Mouse (Mus musculus) forebrain, embryonic 16.5 days (tissue): Measurements from ENCODE around the gene Bmp8b. TPM values are rescaled to one million over a fixed set of nuclear protein-coding genes. Genes with fewer than 3 reads are reported as not detected.

Source experiments
- ATAC-seq: fragments of 200-750 bp; cut with Nextera tagmentation; 2 replicates; pipeline ENCODE4 v1.8.0; 2017; ENCODE audit warnings: mild to moderate bottlenecking, moderate library complexity
- H3K27ac ChIP-seq: fragments of 300-500 bp; sonication (generic); 2 replicates; pipeline ENCODE4 v1.5.1; 2014; ENCODE audit warnings: low read length, control low read depth
- H3K27me3 ChIP-seq: fragments of 300-500 bp; sonication (generic); replicated peaks from 2 replicates; pipeline ENCODE4 v1.6.1; 2014; ENCODE audit warnings: low read length; ENCODE audit not compliant: control insufficient read depth, insufficient read depth
- H3K36me3 ChIP-seq: fragments of 300-500 bp; sonication (generic); 2 replicates; pipeline ENCODE4 v1.6.1; 2014; ENCODE audit not compliant: control insufficient read depth, insufficient read depth
- H3K4me1 ChIP-seq: fragments of 300-500 bp; sonication (generic); replicated peaks from 2 replicates; pipeline ENCODE4 v1.6.1; 2014; ENCODE audit warnings: low read length; ENCODE audit not compliant: control insufficient read depth, insufficient read depth
- H3K4me2 ChIP-seq: fragments of 300-500 bp; sonication (generic); 2 replicates; pipeline ENCODE4 v1.6.1; 2014; ENCODE audit warnings: mild to moderate bottlenecking, low read length, control low read depth
- H3K4me3 ChIP-seq: fragments of 300-500 bp; sonication (generic); replicated peaks from 2 replicates; pipeline ENCODE4 v1.5.1; 2014; ENCODE audit warnings: mild to moderate bottlenecking, low read length, control low read depth
- H3K9ac ChIP-seq: fragments of 300-500 bp; sonication (generic); replicated peaks from 2 replicates; pipeline ENCODE4 v1.6.1; 2014; ENCODE audit warnings: low read depth, low read length, control low read depth
- H3K9me3 ChIP-seq: fragments of 300-500 bp; sonication (generic); 2 replicates; pipeline ENCODE4 v1.6.1; 2016; ENCODE audit warnings: low read length; ENCODE audit not compliant: control insufficient read depth
- WGBS: fragments of 180-500 bp; shearing (Covaris S2); extraction: QIAGEN DNeasy Blood & Tissue Kit; methylation state at CpG from one replicate; pipeline ENCODE4 v1.1.7; 2014; 5-methylcytosine and 5-hydroxymethylcytosine counted together
- polyA plus RNA-seq: library from polyadenylated mRNA; unstranded; fragments of >200 nt; fragmentation: Nextera tagmentation; extraction: Ambion mirVana; gene quantifications from 2 replicates; pipeline ENCODE4 v1.2.1, GENCODE M21; 2015

Gene Bmp8b
- polyA plus RNA-seq, 1 experiment from 2014 or later, result 0.35 TPM

DNA sequence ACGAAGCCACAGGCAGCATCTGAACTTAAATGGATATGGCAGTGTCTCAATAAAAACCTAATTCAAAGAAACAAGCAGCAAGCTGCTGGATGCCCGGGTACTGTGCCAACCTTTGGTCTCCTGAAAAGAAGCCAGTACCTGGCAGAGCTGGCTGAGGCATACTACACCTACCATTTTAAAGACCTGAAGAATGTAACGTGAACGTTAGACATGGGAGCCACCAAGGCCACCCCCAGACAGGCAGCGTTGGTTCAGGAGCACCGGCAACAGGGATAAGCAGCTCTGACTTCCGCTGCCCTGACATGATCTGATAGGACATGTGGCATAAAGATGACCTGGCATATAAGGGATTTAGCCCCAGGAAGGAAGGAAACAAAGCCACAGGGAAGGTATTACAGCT lies 21.7 kb downstream of the Bmp8b start:
- Histone ChIP-seq H3K9me3 (no peaks in the 10 kb centered on the region), H3K9ac (no peak overlapping the region), H3K36me3 (peaks cover 23% of the 10 kb centered on the region), H3K4me1 (no peaks in the 10 kb centered on the region), H3K27ac (no peak overlapping the region), H3K4me2 (no peak overlapping the region), H3K4me3 (no peak overlapping the region), H3K27me3 (no peaks in the 10 kb centered on the region)
- 93% methylated on average over 7 of the region's 7 CpGs for WGBS
- no peak for ATAC-seq

- Histone ChIP-seq H3K27ac (no peak overlapping the region), H3K4me2 (no peak overlapping the region), H3K36me3 (peaks cover 24% of the 10 kb centered on the region), H3K9ac (no peak overlapping the region), H3K27me3 (no peaks in the 10 kb centered on the region), H3K4me3 (no peak overlapping the region), H3K9me3 (no peaks in the 10 kb centered on the region), H3K4me1 (no peaks in the 10 kb centered on the region)
- WGBS, result 87% methylated on average over 4 of the region's 4 CpGs
- no peak for ATAC-seq
Measured at GRCm38 (mm10) chr4:123127051-123127450, 22.1 kb downstream of the Bmp8b start.

- Histone ChIP-seq H3K27ac (no peak overlapping the region), H3K9me3 (no peaks in the 10 kb centered on the region), H3K36me3 (peaks cover 12% of the 10 kb centered on the region; the same call in 1 of the 2 replicates), H3K27me3 (peaks cover 4% of the 10 kb centered on the region; the same call in 1 of the 2 replicates), H3K4me3 (no peak overlapping the region), H3K4me2 (no peak overlapping the region), H3K4me1 (peaks cover 14% of the 10 kb centered on the region), H3K9ac (no peak overlapping the region)
- WGBS, result 84% methylated on average over 3 of the region's 3 CpGs
- ATAC-seq, result no peak
Measured at GRCm38 (mm10) chr4:123137551-123137950, 32.6 kb downstream of the Bmp8b start.

GRCm38 (mm10) chr4:123139513-123140154 lies 34.7 kb downstream of the Bmp8b start, which contains the start of gene Ppie:
TSS of gene Ppie (minus strand) at chr4:123139951.
- Histone ChIP-seq H3K9me3 (no peaks in the 10 kb centered on the region), H3K4me1 (peaks cover 14% of the 10 kb centered on the region), H3K27me3 (peaks cover 4% of the 10 kb centered on the region; the same call in 1 of the 2 replicates), H3K36me3 (0 out of 2 replicates have a peak, but pooled peaks cover 4% of the 10 kb centered on the region), H3K9ac (peak within 1 kb of the TSS; percentile 59), H3K27ac (peak within 1 kb of the TSS; percentile 73), H3K4me3 (peak within 1 kb of the TSS; percentile 59), H3K4me2 (peak within 1 kb of the TSS; percentile 83)
- peak; percentile 97 for ATAC-seq
- WGBS, result 2% methylated on average over 34 of the region's 34 CpGs

DNA sequence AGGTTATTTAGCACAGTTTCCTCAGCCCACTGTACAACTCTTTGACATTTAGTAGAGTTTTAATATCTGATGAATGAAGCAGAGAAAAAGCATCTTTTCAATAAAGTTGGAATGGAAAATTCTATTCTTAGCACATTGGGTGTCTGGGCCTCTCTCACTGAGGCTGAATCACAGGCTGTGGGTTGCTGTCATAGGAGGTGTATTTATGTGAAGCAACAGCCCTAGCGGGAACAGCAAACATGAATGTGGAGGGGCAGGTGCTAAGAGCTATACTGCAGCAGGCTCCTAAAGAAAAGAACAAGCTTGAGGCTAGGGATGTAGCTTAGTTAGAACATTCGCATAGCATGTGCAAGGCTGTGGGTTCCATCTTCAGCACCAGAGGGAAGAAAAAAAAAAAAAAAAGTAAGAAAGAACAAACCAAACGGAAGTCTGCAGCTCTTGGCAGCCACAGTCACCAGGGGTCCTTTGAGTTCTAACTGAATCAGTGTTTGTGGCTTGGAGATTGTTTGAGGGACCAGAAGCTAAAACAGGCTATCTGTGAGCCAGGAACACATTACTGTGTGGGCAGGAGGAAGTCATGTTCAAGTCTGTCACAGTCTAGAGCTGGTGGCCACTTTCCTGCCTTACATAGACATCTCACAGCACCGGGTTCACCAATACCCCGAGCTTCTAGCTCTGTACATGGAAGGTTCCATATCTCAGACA lies 42.6 kb downstream of the Bmp8b start:
- WGBS, result 78% methylated on average over 5 of the region's 5 CpGs
- no peak overlapping the region for H3K9ac ChIP-seq
- H3K4me3 ChIP-seq, result no peak overlapping the region
- no peak for ATAC-seq
- no peaks in the 10 kb centered on the region for H3K4me1 ChIP-seq
- H3K27me3 ChIP-seq, result peaks cover 11% of the 10 kb centered on the region; the same call in 1 of the 2 replicates
- no peak overlapping the region for H3K4me2 ChIP-seq
- no peak overlapping the region for H3K27ac ChIP-seq
- H3K36me3 ChIP-seq, result no peaks in the 10 kb centered on the region
- H3K9me3 ChIP-seq, result no peaks in the 10 kb centered on the region

- WGBS, result 82% methylated on average over 4 of the region's 4 CpGs
- Histone ChIP-seq H3K9ac (no peak overlapping the region), H3K27me3 (peaks cover 2% of the 10 kb centered on the region; the same call in 1 of the 2 replicates), H3K4me2 (no peak overlapping the region), H3K4me3 (no peak overlapping the region), H3K4me1 (no peaks in the 10 kb centered on the region), H3K9me3 (no peaks in the 10 kb centered on the region), H3K36me3 (no peaks in the 10 kb centered on the region), H3K27ac (no peak overlapping the region)
- no peak for ATAC-seq
Measured at GRCm38 (mm10) chr4:123152003-123152402, 47.0 kb downstream of the Bmp8b start.

DNA sequence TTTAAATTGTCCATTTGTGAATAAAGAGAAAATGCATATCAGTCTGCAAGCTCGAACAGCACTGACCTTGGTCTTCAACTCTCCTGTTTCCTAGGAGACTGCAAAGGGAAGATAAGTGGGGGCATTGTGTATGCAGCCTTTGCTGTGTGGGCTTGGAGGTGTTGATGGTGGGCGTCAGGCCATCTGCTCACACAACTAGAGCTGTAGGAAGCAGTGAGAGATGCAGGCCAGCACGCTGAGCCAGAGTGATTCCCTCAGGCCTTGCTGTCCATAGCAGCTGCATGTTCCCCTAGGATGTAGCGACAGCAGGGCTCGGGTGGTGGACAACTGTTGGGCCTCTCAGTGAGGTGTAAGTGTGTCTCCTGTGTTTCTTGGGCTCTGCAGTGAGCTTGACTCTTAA lies 48.0 kb downstream of the Bmp8b start:
- no peak overlapping the region for H3K27ac ChIP-seq
- H3K9me3 ChIP-seq, result no peaks in the 10 kb centered on the region
- no peak overlapping the region for H3K4me3 ChIP-seq
- no peaks in the 10 kb centered on the region for H3K36me3 ChIP-seq
- no peak overlapping the region for H3K9ac ChIP-seq
- no peak for ATAC-seq
- peaks cover 2% of the 10 kb centered on the region; the same call in 1 of the 2 replicates for H3K27me3 ChIP-seq
- H3K4me2 ChIP-seq, result no peak overlapping the region
- no peaks in the 10 kb centered on the region for H3K4me1 ChIP-seq
- 49% methylated on average over 5 of the region's 5 CpGs for WGBS

- H3K4me3 ChIP-seq, result no peak overlapping the region
- H3K4me1 ChIP-seq, result no peaks in the 10 kb centered on the region
- no peak overlapping the region for H3K9ac ChIP-seq
- no peak overlapping the region for H3K4me2 ChIP-seq
- no peak overlapping the region for H3K27ac ChIP-seq
- H3K27me3 ChIP-seq, result peaks cover 2% of the 10 kb centered on the region; the same call in 1 of the 2 replicates
- no peaks in the 10 kb centered on the region for H3K9me3 ChIP-seq
- ATAC-seq, result no peak
- no peaks in the 10 kb centered on the region for H3K36me3 ChIP-seq
- WGBS, result 20% methylated on average over 4 of the region's 4 CpGs
Measured at GRCm38 (mm10) chr4:123155004-123155403, 50.0 kb downstream of the Bmp8b start.

GRCm38 (mm10) chr4:123155427-123155826 lies 50.5 kb downstream of the Bmp8b start:
- no peak overlapping the region for H3K4me2 ChIP-seq
- 72% methylated on average over 2 of the region's 2 CpGs for WGBS

More at GRCm38 (mm10) chr4:123155427-123155826, 50.5 kb downstream of the Bmp8b start:
- peaks cover 2% of the 10 kb centered on the region; the same call in 1 of the 2 replicates for H3K27me3 ChIP-seq
- H3K9me3 ChIP-seq, result no peaks in the 10 kb centered on the region
- H3K4me1 ChIP-seq, result no peaks in the 10 kb centered on the region
- H3K27ac ChIP-seq, result no peak overlapping the region
- no peaks in the 10 kb centered on the region for H3K36me3 ChIP-seq
- no peak overlapping the region for H3K9ac ChIP-seq
- no peak overlapping the region for H3K4me3 ChIP-seq
- ATAC-seq, result no peak
